Mouse (Mus musculus): ENCODE data around the gene Shkbp1. TPM values are rescaled to one million over a fixed set of nuclear protein-coding genes. Genes with fewer than 3 reads are reported as not detected.

Gene Shkbp1
- total and polyA plus RNA-seq, 3 experiments = 24.2 to 77.0 TPM; not detected in 1

DNA sequence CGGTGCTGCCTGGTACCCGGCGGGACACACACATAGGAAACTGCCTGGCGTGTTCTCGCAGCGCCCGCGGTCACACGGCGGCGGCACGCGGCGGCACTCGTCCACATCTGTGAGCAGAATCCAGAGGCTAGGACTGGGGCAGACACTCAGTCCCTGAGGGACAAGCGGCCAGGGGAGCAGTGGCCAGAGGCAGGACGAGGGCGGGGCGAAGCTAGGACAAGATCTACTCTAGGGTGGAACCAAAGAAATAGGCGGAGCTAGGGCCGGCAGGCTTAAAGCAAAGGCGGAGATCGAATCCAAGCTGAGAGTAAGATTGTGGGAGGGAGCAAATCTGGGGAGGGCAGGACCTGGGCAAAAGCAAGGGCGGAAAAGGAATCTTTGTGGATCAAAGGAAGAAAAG lies 30.1 kb downstream of the Shkbp1 start:
- H3K9ac ChIP-seq (ENCODE audit: control insufficient read depth, low read depth, low read length, poor library complexity, severe bottlenecking) = no peak overlapping the region
- no peaks in the 10 kb centered on the region for H3K9me3 ChIP-seq (replicated peaks; ENCODE audit: insufficient read depth, low read length)
- no peak for TF ChIP-seq MEF2A (IDR thresholded peaks at IDR 0.05; ENCODE audit: extremely low read depth, insufficient replicate concordance, low read depth, low read length, poor library complexity, severe bottlenecking)
- TF ChIP-seq ZC3H11A (IDR thresholded peaks at IDR 0.05; ENCODE audit: low read depth, low read length) = no peak
- no peak for TF ChIP-seq GABPA (IDR thresholded peaks at IDR 0.05; ENCODE audit: low read depth, low read length)
- no peak for TF ChIP-seq CHD2 (IDR thresholded peaks at IDR 0.05; ENCODE audit: low read length)
- no peak for TF ChIP-seq MAX (IDR thresholded peaks at IDR 0.05; ENCODE audit: low read length)
- no peak for TF ChIP-seq MXI1 (IDR thresholded peaks at IDR 0.05; ENCODE audit: low read depth, low read length)
- TF ChIP-seq HCFC1 (IDR thresholded peaks at IDR 0.05; ENCODE audit: low read depth, low read length) = no peak
- TF ChIP-seq POLR2AphosphoS2 (IDR thresholded peaks at IDR 0.05; ENCODE audit: low read length) = no peak
- no peak for TF ChIP-seq POLR2A (IDR thresholded peaks at IDR 0.05; ENCODE audit: control insufficient read depth in 1 of 2, insufficient read depth in 1 of 2, low read depth in 1 of 2, low read length in 2 of 2, poor library complexity in 1 of 2)
- no peak for TF ChIP-seq CHD1 (IDR thresholded peaks at IDR 0.05; ENCODE audit: low read depth, low read length)
- TF ChIP-seq KAT2A (conservative IDR thresholded peaks at IDR 0.05; ENCODE audit: low read depth, low read length) = no peak
- TF ChIP-seq MYB (IDR thresholded peaks at IDR 0.05; ENCODE audit: low read depth, low read length) = no peak
- TF ChIP-seq E2F4 (IDR thresholded peaks at IDR 0.05; ENCODE audit: borderline replicate concordance, low read depth, low read length) = no peak
- no peak for TF ChIP-seq SMC3 (IDR thresholded peaks at IDR 0.05; ENCODE audit: low read depth, low read length)
- no peak for TF ChIP-seq MAFK (IDR thresholded peaks at IDR 0.05; ENCODE audit: borderline replicate concordance, low read depth, low read length)
- no peak for TF ChIP-seq TCF12 (IDR thresholded peaks at IDR 0.05; ENCODE audit: low read depth, low read length)
- no peak for TF ChIP-seq GATA1 (IDR thresholded peaks at IDR 0.05; ENCODE audit: low read depth, low read length)
- H3K36me3 ChIP-seq (ENCODE audit: control insufficient read depth in 1 of 2, insufficient read depth in 2 of 2, low read length in 2 of 2) = no peaks in the 10 kb centered on the region
- H3K27me3 ChIP-seq (ENCODE audit: control insufficient read depth in 1 of 2, insufficient read depth in 2 of 2, low read length in 2 of 2) = no peaks in the 10 kb centered on the region
- no peaks in the 10 kb centered on the region; the same call in 1 of the 2 replicates for H3K79me2 ChIP-seq (ENCODE audit: control insufficient read depth, insufficient read depth, low read length, poor library complexity)
- H3K4me3 ChIP-seq (ENCODE audit: control insufficient read depth in 1 of 2, insufficient read depth in 1 of 2, low read depth in 2 of 2, low read length in 2 of 2) = no peak overlapping the region
- no peak for DNase-seq (ENCODE audit: low read depth, low spot score)
- H3K4me1 ChIP-seq (ENCODE audit: control insufficient read depth in 1 of 2, insufficient read depth in 2 of 2, low read length in 2 of 2) = 0 out of 4 replicates have a peak, but pooled peaks cover 0 to 3% of the 10 kb centered on the region in 2 experiments
- no peak overlapping the region for H3K27ac ChIP-seq (ENCODE audit: control insufficient read depth, low read depth, low read length)

GRCm38 (mm10) chr7:27324928-27325327 lies 30.9 kb downstream of the Shkbp1 start:
- Histone ChIP-seq H3K9ac (ENCODE audit: control insufficient read depth, low read depth, low read length, poor library complexity, severe bottlenecking) (no peak overlapping the region), H3K27me3 (ENCODE audit: control insufficient read depth in 1 of 2, insufficient read depth in 2 of 2, low read length in 2 of 2) (no peaks in the 10 kb centered on the region), H3K9me3 (replicated peaks; ENCODE audit: insufficient read depth, low read length) (no peaks in the 10 kb centered on the region), H3K79me2 (ENCODE audit: control insufficient read depth, insufficient read depth, low read length, poor library complexity) (no peaks in the 10 kb centered on the region; the same call in 1 of the 2 replicates), H3K36me3 (ENCODE audit: control insufficient read depth in 1 of 2, insufficient read depth in 2 of 2, low read length in 2 of 2) (no peaks in the 10 kb centered on the region), H3K4me1 (ENCODE audit: control insufficient read depth in 1 of 2, insufficient read depth in 2 of 2, low read length in 2 of 2) (0 out of 4 replicates have a peak, but pooled peaks cover 0 to 3% of the 10 kb centered on the region in 2 experiments), H3K4me3 (ENCODE audit: control insufficient read depth in 1 of 2, insufficient read depth in 1 of 2, low read depth in 2 of 2, low read length in 2 of 2) (no peak overlapping the region), H3K27ac (ENCODE audit: control insufficient read depth, low read depth, low read length) (no peak overlapping the region)
- TF ChIP-seq ZMIZ1 (IDR thresholded peaks at IDR 0.05; ENCODE audit: low read depth, low read length) (no peak), HCFC1 (IDR thresholded peaks at IDR 0.05; ENCODE audit: low read depth, low read length) (no peak), MYB (IDR thresholded peaks at IDR 0.05; ENCODE audit: low read depth, low read length) (no peak), USF1 (IDR thresholded peaks at IDR 0.05; ENCODE audit: low read depth, low read length) (no peak), ZKSCAN1 (IDR thresholded peaks at IDR 0.05; ENCODE audit: low read depth, low read length) (no peak), MAZ (IDR thresholded peaks at IDR 0.05; ENCODE audit: low read depth, low read length) (no peak), RCOR1 (IDR thresholded peaks at IDR 0.05; ENCODE audit: low read depth, low read length) (no peak), NELFE (IDR thresholded peaks at IDR 0.05; ENCODE audit: low read depth, low read length) (no peak), MAFK (IDR thresholded peaks at IDR 0.05; ENCODE audit: borderline replicate concordance, low read depth, low read length) (no peak), TBP (IDR thresholded peaks at IDR 0.05; ENCODE audit: low read depth, low read length) (no peak), TCF12 (IDR thresholded peaks at IDR 0.05; ENCODE audit: low read depth, low read length) (no peak), TAL1 (IDR thresholded peaks at IDR 0.05; ENCODE audit: low read length) (no peak), ZC3H11A (IDR thresholded peaks at IDR 0.05; ENCODE audit: low read depth, low read length) (no peak), POLR2AphosphoS2 (IDR thresholded peaks at IDR 0.05; ENCODE audit: low read length) (no peak), SIN3A (IDR thresholded peaks at IDR 0.05; ENCODE audit: low read length) (no peak), MAX (IDR thresholded peaks at IDR 0.05; ENCODE audit: low read length) (no peak)
- no peak for DNase-seq (ENCODE audit: low read depth, low spot score)

Data from MEL (cell line).